Mouse (Mus musculus): Measurements from ENCODE around the gene Cldn9.

The Cldn9 gene

GRCm38 (mm10) chr17:23653324-23653723, 30.5 kb downstream of the Cldn9 start:
- in situ Hi-C loops (cut with MboI, MseI), result no loop called here

- in situ Hi-C loops (cut with MboI, MseI), result no loop called here
Measured at GRCm38 (mm10) chr17:23651363-23651762, 32.5 kb downstream of the Cldn9 start.

- in situ Hi-C loops (cut with MboI, MseI), result no loop called here
Measured at GRCm38 (mm10) chr17:23645894-23646293, 37.9 kb downstream of the Cldn9 start.

GRCm38 (mm10) chr17:23644613-23645495, 39.0 kb downstream of the Cldn9 start, which contains the start of gene Mmp25:
TSS of gene Mmp25 (minus strand) at chr17:23645277.
- in situ Hi-C loops (cut with MboI, MseI), result no loop called here
